Mouse (Mus musculus) forebrain, embryonic 13.5 days (tissue): ENCODE results near the gene Selenoi. TPM values are rescaled to one million over a fixed set of nuclear protein-coding genes. Genes with fewer than 3 reads are reported as not detected.
"Not testable (repeated sequence)": the region's sequence is repeated elsewhere in the genome, so short reads cannot be mapped to it uniquely, and the experiment has no call there.

Experiments
- ATAC-seq: fragments of 200-750 bp; cut with Nextera tagmentation; 2 replicates; pipeline ENCODE4 v1.8.0; 2017
- H3K27ac ChIP-seq: fragments of 300-500 bp; sonication (generic); 2 replicates; pipeline ENCODE4 v1.5.1; 2015; ENCODE audit warnings: inconsistent platforms, mild to moderate bottlenecking, moderate library complexity
- H3K27me3 ChIP-seq: fragments of 300-500 bp; sonication (generic); 2 replicates; pipeline ENCODE4 v1.6.1; 2015; ENCODE audit warnings: mild to moderate bottlenecking, inconsistent platforms
- H3K36me3 ChIP-seq: fragments of 300-500 bp; sonication (generic); 2 replicates; pipeline ENCODE4 v1.6.1; 2015; ENCODE audit warnings: mild to moderate bottlenecking, inconsistent platforms; ENCODE audit not compliant: poor library complexity, severe bottlenecking
- H3K4me1 ChIP-seq: fragments of 300-500 bp; sonication (generic); 2 replicates; pipeline ENCODE4 v1.6.1; 2015; ENCODE audit warnings: inconsistent platforms
- H3K4me2 ChIP-seq: fragments of 300-500 bp; sonication (generic); 2 replicates; pipeline ENCODE4 v1.6.1; 2015; ENCODE audit warnings: inconsistent platforms, mild to moderate bottlenecking, moderate library complexity
- H3K4me3 ChIP-seq: fragments of 300-500 bp; sonication (generic); 2 replicates; pipeline ENCODE4 v1.5.1; 2015; ENCODE audit warnings: mild to moderate bottlenecking, inconsistent platforms
- H3K9ac ChIP-seq: fragments of 300-500 bp; sonication (generic); 2 replicates; pipeline ENCODE4 v1.6.1; 2015; ENCODE audit warnings: mild to moderate bottlenecking, inconsistent platforms
- H3K9me3 ChIP-seq: fragments of 300-500 bp; sonication (generic); replicated peaks from 2 replicates; pipeline ENCODE4 v1.6.1; 2016; ENCODE audit warnings: inconsistent platforms
- WGBS: fragments of 180-500 bp; shearing (Covaris S2); methylation state at CpG from one replicate; pipeline ENCODE4 v1.1.7; 2015; 5-methylcytosine and 5-hydroxymethylcytosine counted together
- polyA plus RNA-seq: library from polyadenylated mRNA; unstranded; fragments of >200 nt; fragmentation: Nextera tagmentation; extraction: Ambion mirVana; gene quantifications from 2 replicates; pipeline ENCODE4 v1.2.1, GENCODE M21; 2015

Gene Selenoi
- polyA plus RNA-seq, 1 experiment from 2014 or later: 21.3 TPM

DNA sequence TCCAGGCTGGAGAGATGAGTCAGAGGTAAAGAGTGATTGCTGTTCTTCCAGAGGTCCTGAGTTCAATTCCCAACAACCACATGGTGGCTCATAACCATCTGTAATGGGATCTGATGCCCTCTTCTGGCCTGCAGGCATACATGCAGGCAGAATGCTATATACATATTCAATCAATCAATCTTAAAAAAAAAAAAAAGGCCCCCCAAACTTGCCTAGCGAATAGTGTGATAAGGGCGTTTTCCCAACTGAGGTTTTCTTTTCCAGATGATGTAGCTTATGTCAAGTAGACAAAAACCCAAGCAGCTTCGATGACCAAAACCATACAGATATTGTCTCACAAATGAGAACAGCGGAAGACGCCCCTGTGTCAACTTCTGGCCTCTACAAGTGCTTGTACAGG is 21.6 kb upstream of the Selenoi start:
- not testable (repeated sequence) for H3K27ac ChIP-seq, H3K27me3 ChIP-seq, H3K4me3 ChIP-seq, H3K36me3 ChIP-seq, H3K4me1 ChIP-seq, H3K9me3 ChIP-seq, H3K4me2 ChIP-seq, H3K9ac ChIP-seq, ATAC-seq
- WGBS: 92% methylated on average over 5 of the region's 5 CpGs

DNA sequence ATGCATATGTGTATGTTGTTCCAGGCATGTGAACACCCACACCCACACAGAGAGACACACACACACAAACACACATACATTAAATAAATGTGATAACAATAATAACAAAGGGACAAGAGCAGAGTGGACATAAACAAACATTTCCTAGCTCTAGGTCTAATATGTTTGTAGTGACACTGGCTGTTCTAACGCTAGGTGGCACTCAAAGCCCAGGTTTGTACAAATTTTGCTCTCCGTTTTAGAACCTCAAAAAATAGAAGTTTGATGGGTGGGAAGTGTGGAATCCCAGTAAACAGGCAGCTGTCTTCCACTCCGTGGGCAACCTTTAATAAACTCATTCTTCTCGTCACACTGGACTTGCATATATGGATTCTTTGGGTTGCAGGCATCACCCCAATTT is 17.5 kb upstream of the Selenoi start:
- WGBS: 12% methylated on average over 4 of the region's 4 CpGs
- Histone ChIP-seq H3K36me3 (no peaks in the 10 kb centered on the region), H3K4me1 (no peaks in the 10 kb centered on the region), H3K9me3 (no peaks in the 10 kb centered on the region), H3K27me3 (no peaks in the 10 kb centered on the region), H3K4me2 (no peak overlapping the region), H3K9ac (no peak overlapping the region), H3K27ac (no peak overlapping the region), H3K4me3 (no peak overlapping the region)
- ATAC-seq: no peak

DNA sequence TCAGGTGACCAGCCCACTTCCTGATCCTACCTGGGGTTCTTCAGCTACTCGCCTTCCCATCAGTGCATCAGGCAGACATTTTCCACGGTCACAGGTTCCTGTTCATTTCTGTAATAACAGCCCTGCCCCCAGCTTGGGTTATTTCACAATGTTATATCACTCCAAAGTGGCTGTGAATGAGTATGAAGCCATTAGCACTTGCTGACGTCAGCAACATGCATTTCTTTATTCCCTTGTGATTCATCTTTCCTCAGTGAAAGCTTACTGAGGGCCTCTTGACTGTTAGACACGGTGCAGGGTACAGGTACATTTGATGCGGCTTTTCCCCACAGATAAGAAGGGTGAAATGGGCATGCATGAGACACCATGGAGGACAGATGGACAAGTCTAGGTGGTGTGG is 16.4 kb upstream of the Selenoi start:
- H3K27ac ChIP-seq: no peak overlapping the region
- ATAC-seq: no peak
- H3K9ac ChIP-seq: no peak overlapping the region
- no peak overlapping the region for H3K4me2 ChIP-seq
- H3K27me3 ChIP-seq: no peaks in the 10 kb centered on the region
- H3K4me1 ChIP-seq: no peaks in the 10 kb centered on the region
- WGBS: 81% methylated on average over 5 of the region's 5 CpGs
- H3K9me3 ChIP-seq: no peaks in the 10 kb centered on the region
- H3K36me3 ChIP-seq: no peaks in the 10 kb centered on the region
- no peak overlapping the region for H3K4me3 ChIP-seq

DNA sequence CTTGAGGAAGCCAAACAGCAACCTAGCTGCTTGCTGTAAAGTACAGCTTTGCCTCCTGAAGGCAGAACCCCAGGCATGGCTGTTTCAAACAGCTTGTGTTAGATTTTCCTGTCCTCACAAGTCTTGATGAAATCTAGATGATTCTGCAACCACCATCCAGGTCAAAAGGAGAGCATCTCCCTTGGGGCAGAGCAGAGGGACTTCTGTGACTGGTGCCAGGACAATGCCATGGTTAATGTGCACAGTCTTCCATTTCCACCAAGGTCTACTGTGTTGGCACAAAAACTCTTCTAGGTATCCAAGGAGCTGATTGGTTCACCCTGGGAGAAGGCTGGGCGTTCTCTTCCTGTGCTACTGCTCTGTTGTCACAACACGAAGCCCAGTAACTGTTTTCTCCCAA is 12.7 kb upstream of the Selenoi start:
- ATAC-seq: no peak

DNA sequence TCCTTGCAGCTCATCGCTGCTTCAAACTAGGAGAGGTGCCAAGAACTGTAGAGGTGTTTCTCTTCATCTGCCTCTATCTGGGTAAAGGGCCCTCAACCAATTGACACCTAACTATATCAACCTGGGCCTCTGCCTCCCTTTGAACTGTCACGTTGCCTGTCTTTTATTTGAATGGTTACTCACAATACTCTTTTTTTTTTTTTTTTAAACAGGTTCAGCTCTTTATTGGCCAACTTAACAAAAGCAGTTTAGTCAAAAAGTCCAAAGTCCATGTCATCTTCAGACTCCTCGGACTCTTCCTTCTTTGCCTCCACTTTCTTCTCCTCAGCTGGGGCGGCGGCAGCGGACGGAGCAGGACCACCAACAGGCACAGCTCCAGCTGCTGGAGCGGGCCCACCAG is 11.7 kb upstream of the Selenoi start:
- H3K4me3 ChIP-seq: no peak overlapping the region
- H3K27me3 ChIP-seq: no peaks in the 10 kb centered on the region
- no peak overlapping the region for H3K27ac ChIP-seq
- no peaks in the 10 kb centered on the region for H3K4me1 ChIP-seq
- no peak overlapping the region for H3K4me2 ChIP-seq
- H3K36me3 ChIP-seq: peaks cover 7% of the 10 kb centered on the region; the same call in 1 of the 2 replicates
- H3K9ac ChIP-seq: no peak overlapping the region
- no peak for ATAC-seq
- no peaks in the 10 kb centered on the region for H3K9me3 ChIP-seq
- 86% methylated on average over 8 of the region's 8 CpGs for WGBS

More for the DNA sequence above, 12.7 kb upstream of the Selenoi start:
- no peak overlapping the region for H3K27ac ChIP-seq
- no peak overlapping the region for H3K9ac ChIP-seq
- WGBS: 88% methylated on average over 2 of the region's 2 CpGs
- H3K27me3 ChIP-seq: no peaks in the 10 kb centered on the region
- H3K9me3 ChIP-seq: no peaks in the 10 kb centered on the region
- H3K4me2 ChIP-seq: no peak overlapping the region
- H3K36me3 ChIP-seq: peaks cover 7% of the 10 kb centered on the region; the same call in 1 of the 2 replicates
- no peak overlapping the region for H3K4me3 ChIP-seq
- H3K4me1 ChIP-seq: no peaks in the 10 kb centered on the region

DNA sequence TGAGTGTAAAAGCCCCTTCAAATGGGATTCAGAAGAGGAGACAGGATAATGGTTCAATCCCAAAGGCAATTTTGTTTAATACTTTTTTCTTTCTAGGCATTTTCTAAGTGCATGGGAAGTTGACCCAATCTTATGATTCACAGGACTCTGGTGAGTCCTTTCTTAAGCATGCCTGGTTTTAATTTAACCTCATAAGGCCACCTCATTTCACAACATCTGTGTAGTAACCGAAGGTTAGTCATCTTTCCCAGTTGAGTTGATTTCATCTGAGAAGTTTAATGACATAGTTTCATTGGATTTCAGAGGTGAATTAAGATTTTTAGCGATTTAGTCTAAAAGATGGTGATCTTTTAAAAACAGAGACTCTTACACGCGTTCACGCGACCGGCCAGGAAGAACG is 9.7 kb upstream of the Selenoi start:
- no peak for ATAC-seq
- H3K36me3 ChIP-seq: peaks cover 7% of the 10 kb centered on the region; the same call in 1 of the 2 replicates
- no peak overlapping the region for H3K4me3 ChIP-seq
- no peak overlapping the region for H3K27ac ChIP-seq
- no peaks in the 10 kb centered on the region for H3K27me3 ChIP-seq
- no peaks in the 10 kb centered on the region for H3K4me1 ChIP-seq
- 98% methylated on average over 8 of the region's 8 CpGs for WGBS
- H3K9me3 ChIP-seq: no peaks in the 10 kb centered on the region
- no peak overlapping the region for H3K4me2 ChIP-seq
- H3K9ac ChIP-seq: no peak overlapping the region

DNA sequence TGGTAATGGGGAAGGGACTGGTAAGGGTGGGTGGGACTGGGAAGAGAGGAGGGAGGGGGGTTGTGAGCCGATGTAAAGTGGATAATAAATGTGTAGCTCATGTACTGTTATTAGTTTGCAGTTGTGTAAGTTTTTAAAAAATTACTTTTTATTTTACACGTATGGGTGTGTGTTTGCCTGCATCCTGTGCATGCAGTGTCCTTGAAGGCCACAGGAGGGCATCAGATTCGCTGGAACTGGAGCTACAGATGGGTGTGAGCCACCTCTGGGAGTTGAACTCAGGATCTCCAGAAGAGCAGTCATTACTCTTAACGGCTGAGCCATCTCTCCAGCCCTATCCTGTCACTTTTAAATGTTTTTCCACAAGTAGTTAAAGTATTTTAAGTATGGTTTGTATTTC is 1.5 kb upstream of the Selenoi start:
- Histone ChIP-seq H3K36me3 (peaks cover 5% of the 10 kb centered on the region; the same call in 1 of the 2 replicates), H3K4me2 (no peak overlapping the region), H3K27me3 (no peaks in the 10 kb centered on the region), H3K4me3 (no peak overlapping the region), H3K9me3 (no peaks in the 10 kb centered on the region), H3K4me1 (peaks cover 32% of the 10 kb centered on the region), H3K27ac (no peak overlapping the region), H3K9ac (no peak overlapping the region)
- 84% methylated on average over 4 of the region's 4 CpGs for WGBS
- no peak for ATAC-seq

DNA sequence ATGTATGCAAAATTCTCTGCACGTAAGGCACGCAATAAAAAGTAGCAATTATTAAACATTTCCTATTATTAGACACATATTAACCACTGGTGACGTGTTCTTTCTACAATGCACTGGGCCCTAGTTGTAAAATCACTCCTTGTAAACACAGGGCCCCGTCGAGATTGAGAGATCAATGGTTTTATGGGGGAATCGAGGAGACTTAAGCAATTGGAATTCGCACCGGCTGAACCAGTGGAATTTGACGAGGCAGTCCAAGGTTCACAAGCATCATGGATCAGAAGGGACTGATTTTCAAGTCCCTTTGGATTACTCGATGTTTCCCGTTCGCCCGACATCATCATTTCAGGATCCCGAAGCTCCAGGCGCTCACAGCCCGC is 500 bp upstream of the Selenoi start:
- Histone ChIP-seq H3K9me3 (no peaks in the 10 kb centered on the region), H3K36me3 (peaks cover 5% of the 10 kb centered on the region; the same call in 1 of the 2 replicates), H3K4me3 (peak overlapping the region; percentile 84), H3K4me1 (peaks cover 34% of the 10 kb centered on the region), H3K4me2 (peak overlapping the region; percentile 84), H3K9ac (peak overlapping the region; percentile 74), H3K27me3 (no peaks in the 10 kb centered on the region), H3K27ac (peak overlapping the region; percentile 83)
- ATAC-seq: no peak
- WGBS: 49% methylated on average over 16 of the region's 16 CpGs

DNA sequence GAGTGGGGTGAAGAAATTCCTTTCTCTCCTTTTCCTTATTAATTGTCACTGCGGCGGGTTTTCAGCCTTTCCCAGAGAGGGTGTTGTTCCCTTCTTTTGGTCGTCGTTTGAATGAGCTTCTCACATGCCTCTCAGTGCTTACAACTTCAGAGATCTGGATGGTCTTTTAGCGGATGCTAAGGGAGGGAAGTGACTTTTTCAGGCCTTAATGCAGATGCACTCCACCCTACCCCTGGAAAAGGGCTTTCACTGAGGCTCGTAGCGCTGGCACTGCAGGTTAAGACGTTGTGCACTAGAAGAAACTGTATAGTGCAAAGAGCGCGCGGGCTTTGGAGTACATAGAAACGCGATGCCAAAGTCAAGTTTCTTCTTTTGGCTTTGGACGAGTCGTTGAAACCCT is 661 bp downstream of the Selenoi start:
- no peaks in the 10 kb centered on the region for H3K9me3 ChIP-seq
- peaks cover 5% of the 10 kb centered on the region; the same call in 1 of the 2 replicates for H3K36me3 ChIP-seq
- peak overlapping the region; percentile 92 for H3K9ac ChIP-seq
- peaks cover 34% of the 10 kb centered on the region for H3K4me1 ChIP-seq
- peak overlapping the region; percentile 84 for H3K4me3 ChIP-seq
- peak overlapping the region; percentile 93 for H3K27ac ChIP-seq
- peak overlapping the region; percentile 84 for H3K4me2 ChIP-seq
- ATAC-seq: no peak
- 3% methylated on average over 15 of the region's 15 CpGs for WGBS
- no peaks in the 10 kb centered on the region for H3K27me3 ChIP-seq

DNA sequence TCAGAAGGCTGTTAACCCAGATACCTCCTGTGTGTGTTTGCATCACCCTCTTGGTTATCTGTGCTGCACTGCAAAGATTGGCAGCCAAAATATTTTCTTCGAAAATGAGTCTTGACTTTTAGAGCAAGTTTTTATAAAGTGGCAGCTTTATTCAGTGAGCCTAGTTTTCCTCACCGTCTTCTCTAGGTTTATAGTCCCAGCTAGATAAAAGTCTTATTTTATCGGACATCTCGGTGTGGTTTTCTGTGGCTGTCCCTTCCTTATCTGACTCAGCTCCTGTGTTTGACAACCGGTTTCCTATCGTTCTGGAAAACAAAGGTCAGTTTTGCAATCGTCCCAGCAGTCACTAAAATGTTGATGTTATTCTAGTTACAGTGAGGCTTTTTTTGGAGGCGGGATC is 1.6 kb downstream of the Selenoi start:
- 69% methylated on average over 8 of the region's 8 CpGs for WGBS
- Histone ChIP-seq H3K27me3 (no peaks in the 10 kb centered on the region), H3K4me3 (peak overlapping the region; percentile 84), H3K4me2 (peak overlapping the region; percentile 84), H3K4me1 (peaks cover 34% of the 10 kb centered on the region), H3K9me3 (no peaks in the 10 kb centered on the region), H3K27ac (no peak overlapping the region), H3K36me3 (peaks cover 5% of the 10 kb centered on the region; the same call in 1 of the 2 replicates), H3K9ac (peak overlapping the region; percentile 92; the same call in 1 of the 2 replicates)
- ATAC-seq: no peak

DNA sequence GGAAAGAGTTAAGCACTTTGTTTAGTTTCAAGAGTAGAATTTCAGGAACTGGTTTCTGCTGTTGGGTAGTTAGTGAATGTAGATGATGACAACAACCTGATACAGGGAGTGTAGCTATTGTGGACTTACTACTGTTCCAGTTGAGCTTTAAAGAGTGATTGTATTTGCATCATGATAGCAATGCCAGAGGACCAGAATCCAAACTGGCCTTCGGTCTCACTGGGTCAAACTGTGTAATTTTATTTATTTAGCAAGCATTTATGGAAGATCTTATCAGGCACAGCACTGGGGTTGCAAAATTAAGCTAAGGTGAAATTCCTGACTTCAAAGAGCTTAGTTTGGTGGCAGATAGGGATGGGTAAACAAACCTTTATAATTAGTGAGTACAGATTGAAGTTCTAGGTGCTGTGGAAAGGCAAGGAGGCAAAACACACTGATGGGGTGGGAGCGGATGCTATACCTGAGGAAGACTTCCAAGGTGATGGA is 3.3 kb downstream of the Selenoi start:
- Histone ChIP-seq H3K27ac (no peak overlapping the region), H3K4me1 (peaks cover 34% of the 10 kb centered on the region), H3K4me3 (no peak overlapping the region), H3K27me3 (no peaks in the 10 kb centered on the region), H3K9ac (no peak overlapping the region), H3K36me3 (peaks cover under 1% of the 10 kb centered on the region; the same call in 1 of the 2 replicates), H3K4me2 (no peak overlapping the region), H3K9me3 (no peaks in the 10 kb centered on the region)
- no peak for ATAC-seq
- WGBS: 96% methylated on average over 2 of the region's 2 CpGs

DNA sequence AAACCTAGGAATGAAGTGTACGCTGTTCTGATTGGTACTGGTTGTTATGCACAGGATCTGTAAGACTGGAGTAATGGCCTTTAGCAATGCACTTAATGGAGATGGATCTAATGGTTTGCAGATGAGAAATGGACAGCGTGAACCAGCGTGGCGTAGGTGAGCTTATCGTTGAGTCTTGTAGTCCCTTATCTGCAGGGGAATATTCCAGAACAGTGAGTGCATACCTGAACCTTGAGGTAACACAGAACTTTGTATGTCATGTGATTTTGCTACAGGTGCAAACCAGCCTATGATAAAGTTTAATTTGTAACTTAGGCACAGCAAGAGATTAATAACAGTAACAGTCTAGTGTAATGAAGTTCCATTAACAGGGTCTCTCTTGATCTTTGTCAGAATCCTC is 6.2 kb downstream of the Selenoi start:
- Histone ChIP-seq H3K4me1 (peaks cover 28% of the 10 kb centered on the region), H3K27ac (no peak overlapping the region), H3K4me2 (no peak overlapping the region), H3K9ac (no peak overlapping the region), H3K9me3 (no peaks in the 10 kb centered on the region), H3K4me3 (no peak overlapping the region), H3K36me3 (no peaks in the 10 kb centered on the region), H3K27me3 (no peaks in the 10 kb centered on the region)
- no peak for ATAC-seq
- WGBS: 98% methylated on average over 5 of the region's 5 CpGs

DNA sequence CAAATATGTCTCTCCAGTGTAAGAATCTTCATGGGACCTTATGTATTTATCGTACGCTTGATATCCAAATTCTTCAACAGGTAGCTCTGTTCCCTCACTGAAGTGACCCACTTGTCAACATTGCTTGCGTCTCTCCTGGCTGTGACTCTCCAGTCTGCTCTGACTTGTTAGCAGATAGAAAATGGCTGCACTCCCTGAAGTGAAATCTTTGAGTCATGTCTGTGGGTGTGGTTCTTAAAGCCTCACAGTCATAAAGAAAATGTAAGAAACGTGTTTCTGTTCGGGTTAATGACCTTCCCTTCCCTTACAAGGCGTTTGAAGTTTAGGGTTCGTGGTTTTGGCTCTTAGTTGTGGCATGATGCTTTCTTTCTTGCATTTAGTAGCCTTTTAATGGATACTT is 8.2 kb downstream of the Selenoi start:
- Histone ChIP-seq H3K4me3 (no peak overlapping the region), H3K9me3 (no peaks in the 10 kb centered on the region), H3K27ac (no peak overlapping the region), H3K4me2 (no peak overlapping the region), H3K36me3 (no peaks in the 10 kb centered on the region), H3K4me1 (peaks cover 21% of the 10 kb centered on the region; the same call in 1 of the 2 replicates), H3K9ac (no peak overlapping the region), H3K27me3 (no peaks in the 10 kb centered on the region)
- no peak for ATAC-seq
- 92% methylated on average over 7 of the region's 7 CpGs for WGBS
